Mouse (Mus musculus): ENCODE measurements around the gene Spon1.

GRCm38 (mm10) chr7:113960841-113961499 is 195.2 kb downstream of the Spon1 start:
- TF ChIP-seq CTCF (IDR thresholded peaks at IDR 0.05; ENCODE audit: extremely low read depth, insufficient read depth, insufficient read length, insufficient replicate concordance) (no peak), POLR2A (IDR thresholded peaks at IDR 0.05; ENCODE audit: low read depth, low read length) (no peak)
